Mouse (Mus musculus) embryonic fibroblast, embryonic 13.5 days (primary cell): Measurements from ENCODE around the gene Dhdh.
A peak's percentile ranks its signal among the peaks of the same experiment; 100 is the strongest.

Source experiments
- CTCF ChIP-seq: IDR thresholded peaks from 2 replicates; pipeline ENCODE4 v1.5.1; 2011; ENCODE audit warnings: mild to moderate bottlenecking, control low read depth, low read length, moderate library complexity, borderline replicate concordance; ENCODE audit not compliant: insufficient read depth
- POLR2A ChIP-seq: IDR thresholded peaks from 2 replicates; pipeline ENCODE4 v1.6.1; 2011; ENCODE audit warnings: low read depth, mild to moderate bottlenecking, control low read depth, low read length, moderate library complexity

DNA sequence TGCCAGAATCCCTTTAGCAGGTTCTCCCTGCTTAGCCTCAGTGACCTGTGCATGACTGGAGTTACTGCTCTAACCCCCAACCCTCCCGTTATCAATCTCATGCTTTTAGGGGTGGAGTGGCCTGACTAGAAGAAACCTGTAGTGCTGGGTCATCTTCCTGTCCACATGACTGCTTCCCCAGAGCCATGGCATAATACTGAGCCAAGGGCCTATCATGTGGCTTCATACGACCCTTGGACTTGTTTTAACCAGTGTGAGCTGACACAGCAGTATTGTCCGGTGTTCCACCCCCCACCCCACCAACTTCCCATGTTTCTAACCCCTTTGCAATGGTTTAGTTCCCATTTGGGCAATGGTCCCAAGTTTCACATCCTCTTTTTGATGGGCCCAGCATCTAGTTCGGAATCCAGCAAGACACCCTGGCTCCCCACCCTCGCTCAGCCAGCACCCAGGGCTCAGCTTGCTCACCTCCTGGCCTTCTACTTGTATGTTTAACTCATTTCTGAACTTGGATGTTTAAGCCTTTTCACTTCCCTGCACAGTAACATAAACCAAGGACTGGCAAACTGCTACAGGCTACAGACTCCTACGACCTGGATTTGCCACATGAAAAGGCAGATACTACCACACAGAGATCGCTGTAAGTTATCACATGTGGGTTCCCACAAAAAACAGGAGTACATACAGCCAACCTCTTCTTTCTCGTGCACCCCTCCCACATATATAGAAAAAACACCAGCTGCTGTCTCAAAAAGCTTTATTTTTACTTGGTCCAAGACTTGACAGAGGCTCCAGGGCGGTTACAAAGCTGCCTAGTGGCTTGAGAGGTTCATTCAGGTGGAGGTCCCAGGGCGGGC is 31.2 kb downstream of the Dhdh start:
- TF ChIP-seq POLR2A: peak; percentile 85
- TF ChIP-seq CTCF: no peak
